Mouse (Mus musculus) megakaryocyte, embryonic 14.5 days (primary cell): ENCODE measurements at regions not wholly inside any gene's neighbourhood (a gene's known extent, or its start where the extent isn't known, plus 50 kb on each side); places are given as distances from the start of the nearest gene placed in this dataset.

Source experiments
- H3K27me3 ChIP-seq: replicated peaks from 2 replicates; pipeline ENCODE3; 2012; ENCODE audit warnings: inconsistent platforms
- H3K36me3 ChIP-seq: replicated peaks from 2 replicates; pipeline ENCODE3; 2012; ENCODE audit warnings: low read length, inconsistent platforms, mixed read lengths
- H3K4me1 ChIP-seq: 2 replicates; pipeline ENCODE4 v1.6.1; 2012; ENCODE audit warnings: inconsistent platforms
- H3K4me3 ChIP-seq: replicated peaks from 2 replicates; pipeline ENCODE3; 2012; ENCODE audit warnings: moderate library complexity, mild to moderate bottlenecking, inconsistent platforms
- H3K9me3 ChIP-seq: 2 replicates; pipeline ENCODE4 v1.6.1; 2012; ENCODE audit warnings: inconsistent platforms
- FLI1 ChIP-seq: IDR thresholded peaks from 2 replicates; pipeline ENCODE4 v1.6.1; 2012; ENCODE audit warnings: low read length, inconsistent platforms, mixed read lengths
- GATA1 ChIP-seq: IDR thresholded peaks from 3 replicates; pipeline ENCODE4 v1.6.1; 2012; ENCODE audit warnings: mixed read lengths, low read length, inconsistent platforms, borderline replicate concordance

- TF ChIP-seq FLI1 (no peak), GATA1 (no peak)
Observed at GRCm38 (mm10) chr8:92732229-92732628, 58.1 kb downstream of the Irx6 start.

GRCm38 (mm10) chr8:92735646-92736045 lies 61.6 kb downstream of the Irx6 start:
- Histone ChIP-seq H3K4me1 (no peaks in the 10 kb centered on the region), H3K4me3 (no peak overlapping the region), H3K36me3 (no peaks in the 10 kb centered on the region), H3K9me3 (peaks cover 12% of the 10 kb centered on the region; the same call in 1 of the 2 replicates), H3K27me3 (no peaks in the 10 kb centered on the region)
- TF ChIP-seq FLI1: no peak
- no peak for TF ChIP-seq GATA1

More at GRCm38 (mm10) chr8:92732229-92732628, 58.1 kb downstream of the Irx6 start:
- Histone ChIP-seq H3K4me1 (no peaks in the 10 kb centered on the region), H3K4me3 (no peak overlapping the region), H3K27me3 (no peaks in the 10 kb centered on the region), H3K36me3 (no peaks in the 10 kb centered on the region), H3K9me3 (peaks cover 23% of the 10 kb centered on the region)

DNA sequence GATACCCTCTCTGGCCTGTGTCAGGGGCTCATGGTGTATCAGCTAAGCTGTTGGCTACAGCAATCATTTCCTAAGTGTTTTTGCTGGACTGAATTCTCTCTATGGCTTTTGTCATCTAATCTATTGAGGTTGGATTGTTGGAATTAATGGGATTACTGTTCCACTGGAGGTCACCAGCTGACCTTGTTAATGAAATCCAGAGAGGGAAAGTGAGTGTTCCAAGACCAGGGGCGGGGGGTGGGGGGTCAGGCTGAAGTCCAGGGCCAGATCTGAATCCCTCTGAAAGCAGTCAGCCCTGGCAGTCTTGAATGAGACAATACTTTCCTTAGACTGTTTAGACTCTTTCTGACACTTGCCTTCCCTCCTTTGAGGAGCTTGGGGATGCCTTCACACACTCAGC lies 64.0 kb downstream of the Irx6 start:
- Histone ChIP-seq H3K36me3 (no peaks in the 10 kb centered on the region), H3K4me3 (no peak overlapping the region), H3K4me1 (no peaks in the 10 kb centered on the region), H3K27me3 (no peaks in the 10 kb centered on the region), H3K9me3 (peaks cover 25% of the 10 kb centered on the region)
- TF ChIP-seq FLI1 (no peak), GATA1 (no peak)

GRCm38 (mm10) chr8:92740286-92740808 lies 66.3 kb downstream of the Irx6 start:
- no peak for TF ChIP-seq GATA1
- no peak overlapping the region for H3K4me3 ChIP-seq
- H3K4me1 ChIP-seq: no peaks in the 10 kb centered on the region
- no peaks in the 10 kb centered on the region for H3K36me3 ChIP-seq
- peaks cover 21% of the 10 kb centered on the region for H3K9me3 ChIP-seq
- no peaks in the 10 kb centered on the region for H3K27me3 ChIP-seq

DNA sequence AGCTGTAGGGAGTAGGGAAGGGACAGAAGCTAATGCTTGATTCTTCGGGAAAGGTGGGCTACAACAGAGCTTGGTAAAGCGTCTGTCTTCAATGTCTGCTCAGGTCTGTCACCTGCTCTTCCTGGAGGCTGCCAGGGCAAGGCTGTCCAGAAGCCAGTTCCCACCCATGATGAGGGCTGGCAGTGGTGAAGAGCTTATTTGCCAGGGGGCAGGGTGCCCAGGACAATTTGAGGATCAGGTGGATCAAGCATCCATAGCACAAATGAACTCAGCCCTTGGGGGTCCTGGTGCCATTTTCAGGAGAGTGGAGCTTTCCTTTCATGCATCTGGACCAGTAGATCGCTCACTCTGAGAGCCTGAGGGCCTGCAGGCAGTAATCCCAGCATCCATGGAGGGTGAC lies 67.7 kb downstream of the Irx6 start:
- Histone ChIP-seq H3K4me3 (no peak overlapping the region), H3K27me3 (no peaks in the 10 kb centered on the region), H3K36me3 (no peaks in the 10 kb centered on the region), H3K9me3 (peaks cover 23% of the 10 kb centered on the region), H3K4me1 (no peaks in the 10 kb centered on the region)
- no peak for TF ChIP-seq FLI1
- no peak for TF ChIP-seq GATA1

GRCm38 (mm10) chr8:92743108-92743507 lies 69.0 kb downstream of the Irx6 start:
- H3K4me1 ChIP-seq: no peaks in the 10 kb centered on the region
- peaks cover 23% of the 10 kb centered on the region for H3K9me3 ChIP-seq
- no peak overlapping the region for H3K4me3 ChIP-seq
- TF ChIP-seq FLI1: no peak
- no peak for TF ChIP-seq GATA1
- H3K27me3 ChIP-seq: no peaks in the 10 kb centered on the region
- no peaks in the 10 kb centered on the region for H3K36me3 ChIP-seq

DNA sequence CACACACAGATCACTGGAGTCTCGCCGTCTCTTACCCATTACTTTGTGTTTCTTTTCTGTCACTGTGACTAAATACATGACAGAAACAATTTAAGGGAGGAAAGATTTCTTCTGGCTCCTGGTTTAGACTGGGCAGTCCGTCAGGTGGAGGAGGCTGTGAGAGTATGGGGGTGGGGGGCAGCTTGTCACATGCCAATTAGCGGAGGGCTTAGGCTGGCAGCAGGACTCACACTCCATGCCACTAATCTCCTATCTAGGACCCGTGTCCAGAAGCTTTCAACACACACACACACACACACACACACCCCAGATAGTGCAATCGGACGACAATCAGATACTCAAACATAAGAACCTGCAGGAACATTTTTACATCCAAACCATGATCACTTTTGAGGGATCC lies 73.0 kb downstream of the Irx6 start:
- H3K9me3 ChIP-seq: peaks cover 23% of the 10 kb centered on the region
- H3K4me1 ChIP-seq: no peaks in the 10 kb centered on the region

DNA sequence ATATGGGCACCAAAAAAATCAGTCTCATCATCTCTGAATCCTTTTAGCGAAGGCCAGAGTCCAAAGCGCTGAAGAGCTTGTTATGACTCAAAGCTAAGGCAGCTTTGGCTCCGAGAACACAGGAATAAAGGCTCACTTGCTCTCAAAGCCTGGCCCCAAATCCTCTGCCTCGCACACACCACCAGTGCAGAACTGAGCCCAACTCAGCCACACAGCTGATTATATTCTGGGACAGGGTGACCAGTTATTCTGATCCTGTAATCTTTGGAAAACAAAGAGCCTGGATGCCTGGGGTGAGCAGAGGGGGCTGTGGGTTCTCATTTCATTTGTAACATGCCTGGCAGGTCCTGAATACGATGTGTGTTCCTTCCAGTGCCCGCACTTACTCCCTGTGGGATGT lies 73.9 kb downstream of the Irx6 start:
- Histone ChIP-seq H3K4me1 (no peaks in the 10 kb centered on the region), H3K36me3 (no peaks in the 10 kb centered on the region), H3K27me3 (no peaks in the 10 kb centered on the region), H3K4me3 (no peak overlapping the region), H3K9me3 (peaks cover 14% of the 10 kb centered on the region)
- no peak for TF ChIP-seq FLI1
- no peak for TF ChIP-seq GATA1

More for the DNA sequence above, 73.0 kb downstream of the Irx6 start:
- Histone ChIP-seq H3K4me3 (no peak overlapping the region), H3K36me3 (no peaks in the 10 kb centered on the region), H3K27me3 (no peaks in the 10 kb centered on the region)
- no peak for TF ChIP-seq GATA1
- TF ChIP-seq FLI1: no peak

GRCm38 (mm10) chr8:92759848-92760247 lies 67.2 kb upstream of the Mmp2 start:
- TF ChIP-seq FLI1: no peak
- TF ChIP-seq GATA1: no peak
- Histone ChIP-seq H3K4me1 (no peaks in the 10 kb centered on the region), H3K36me3 (no peaks in the 10 kb centered on the region), H3K4me3 (no peak overlapping the region), H3K27me3 (peaks cover 2% of the 10 kb centered on the region), H3K9me3 (peaks cover 18% of the 10 kb centered on the region)

DNA sequence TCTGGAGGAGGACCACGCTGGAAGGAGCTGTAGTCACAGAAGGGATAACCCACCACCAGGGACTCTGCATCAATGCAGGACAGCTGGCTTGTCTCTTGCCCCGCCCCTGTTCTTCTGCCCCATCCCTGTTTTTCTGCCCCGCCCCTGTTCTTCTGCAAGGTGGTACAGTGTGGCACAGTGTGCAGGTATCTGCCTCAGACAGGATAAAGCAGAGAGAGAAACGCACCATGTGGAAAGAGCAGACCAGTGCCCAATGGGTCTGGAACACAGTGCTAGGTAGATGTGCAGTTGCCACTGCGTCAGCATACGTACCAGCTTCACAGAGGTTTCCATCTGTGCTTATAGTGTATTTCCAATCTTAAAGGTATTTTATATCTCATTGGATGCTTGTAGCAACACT lies 66.2 kb upstream of the Mmp2 start:
- no peak for TF ChIP-seq FLI1
- no peak for TF ChIP-seq GATA1
- H3K36me3 ChIP-seq: no peaks in the 10 kb centered on the region

DNA sequence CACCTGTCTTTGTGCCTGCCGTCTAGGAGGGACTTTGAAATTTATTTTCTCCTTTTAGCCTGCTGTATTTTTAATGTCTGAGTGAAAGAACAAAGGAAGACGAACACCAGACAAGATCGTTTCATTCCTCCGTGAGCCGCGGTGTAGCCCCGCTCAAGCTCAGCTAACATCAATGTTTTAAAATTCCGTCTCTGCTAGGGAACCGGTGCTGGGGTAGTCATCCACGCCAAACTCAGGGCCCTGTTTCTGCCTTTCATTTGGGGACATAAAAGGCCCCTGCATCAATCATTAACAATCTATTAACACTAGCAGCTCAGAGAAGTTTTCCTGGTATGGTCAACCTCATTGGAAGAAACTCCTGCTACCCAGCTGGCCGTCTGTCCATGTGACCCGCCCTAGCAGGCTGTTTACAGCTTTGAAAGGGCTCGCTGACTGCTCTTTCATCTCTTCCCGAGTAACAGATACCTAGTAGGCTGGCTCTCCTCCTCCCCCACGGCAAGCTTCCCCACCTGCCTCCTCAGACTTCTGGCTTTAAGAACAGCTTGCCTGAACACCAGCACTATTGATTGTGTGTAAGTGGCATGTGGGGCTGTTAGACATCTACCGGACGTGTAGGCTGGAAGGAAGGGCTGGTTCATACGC lies 65.0 kb upstream of the Mmp2 start:
- TF ChIP-seq FLI1: no peak
- TF ChIP-seq GATA1: no peak
- Histone ChIP-seq H3K4me1 (no peaks in the 10 kb centered on the region), H3K27me3 (peaks cover 2% of the 10 kb centered on the region), H3K9me3 (peaks cover 18% of the 10 kb centered on the region), H3K4me3 (no peak overlapping the region), H3K36me3 (no peaks in the 10 kb centered on the region)

More for the DNA sequence above, 66.2 kb upstream of the Mmp2 start:
- Histone ChIP-seq H3K9me3 (peaks cover 18% of the 10 kb centered on the region), H3K27me3 (peaks cover 2% of the 10 kb centered on the region), H3K4me3 (no peak overlapping the region), H3K4me1 (no peaks in the 10 kb centered on the region)
